Mouse (Mus musculus) ES-E14 (cell line): ENCODE measurements around the gene Ppp2r5a.

ENCODE experiments used
- CHD2 ChIP-seq: IDR thresholded peaks from 2 replicates; pipeline ENCODE4 v1.6.1; 2014; ENCODE audit warnings: mild to moderate bottlenecking, low read depth, low read length, inconsistent platforms
- MAFK ChIP-seq: IDR thresholded peaks from 2 replicates; pipeline ENCODE4 v1.6.1; 2014; ENCODE audit warnings: mild to moderate bottlenecking, low read depth, low read length, inconsistent platforms; ENCODE audit not compliant: insufficient read depth

DNA sequence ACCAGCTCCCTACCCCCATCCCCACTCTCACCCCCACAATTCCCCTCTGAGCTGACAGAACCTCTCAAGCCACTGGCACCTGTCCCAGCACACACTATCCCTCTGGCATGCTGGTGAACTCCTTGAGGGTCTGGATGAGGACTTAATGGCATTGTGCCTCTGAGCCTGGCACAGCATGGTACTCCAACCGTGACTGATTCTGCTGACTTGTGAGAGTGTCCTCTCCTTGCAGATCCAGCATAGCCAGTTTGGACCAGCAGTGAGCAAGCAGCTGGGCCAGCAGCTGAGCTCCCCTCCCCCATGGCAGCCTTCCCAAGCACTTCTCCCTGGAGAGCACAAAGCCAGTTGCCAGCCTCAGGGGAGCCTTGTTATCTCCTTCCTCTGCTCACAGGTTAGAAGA, 32.3 kb upstream of the Ppp2r5a start:
- TF ChIP-seq MAFK (no peak), CHD2 (no peak)
